Mouse (Mus musculus) heart, embryonic 15.5 days (tissue): ENCODE data around the gene Pkd1l1. TPM values are rescaled to one million over a fixed set of nuclear protein-coding genes. Genes with fewer than 3 reads are reported as not detected.

Experiments used
- ATAC-seq: fragments of 200-750 bp; cut with Nextera tagmentation; replicated peaks from 2 replicates; pipeline ENCODE4 v1.8.0; 2017; ENCODE audit warnings: low read depth, moderate TSS enrichment; ENCODE audit not compliant: insufficient number of reproducible peaks, insufficient read depth, low FRiP score
- H3K27ac ChIP-seq: fragments of 300-500 bp; sonication (generic); 2 replicates; pipeline ENCODE4 v1.5.1; 2015; ENCODE audit warnings: mild to moderate bottlenecking, inconsistent platforms
- H3K27me3 ChIP-seq: fragments of 300-500 bp; sonication (generic); 2 replicates; pipeline ENCODE4 v1.6.1; 2015; ENCODE audit warnings: inconsistent platforms
- H3K36me3 ChIP-seq: fragments of 300-500 bp; sonication (generic); 2 replicates; pipeline ENCODE4 v1.6.1; 2015; ENCODE audit warnings: mild to moderate bottlenecking, inconsistent platforms
- H3K4me1 ChIP-seq: fragments of 300-500 bp; sonication (generic); replicated peaks from 2 replicates; pipeline ENCODE4 v1.6.1; 2015; ENCODE audit warnings: inconsistent platforms
- H3K4me2 ChIP-seq: fragments of 300-500 bp; sonication (generic); 2 replicates; pipeline ENCODE4 v1.6.1; 2015; ENCODE audit warnings: inconsistent platforms, mild to moderate bottlenecking, moderate library complexity
- H3K4me3 ChIP-seq: fragments of 300-500 bp; sonication (generic); 2 replicates; pipeline ENCODE4 v1.5.1; 2015; ENCODE audit warnings: mild to moderate bottlenecking, inconsistent platforms
- H3K9ac ChIP-seq: fragments of 300-500 bp; sonication (generic); 2 replicates; pipeline ENCODE4 v1.6.1; 2015; ENCODE audit warnings: mild to moderate bottlenecking, inconsistent platforms
- H3K9me3 ChIP-seq: fragments of 300-500 bp; sonication (generic); replicated peaks from 2 replicates; pipeline ENCODE4 v1.6.1; 2016; ENCODE audit warnings: inconsistent platforms
- WGBS: fragments of 180-500 bp; shearing (Covaris S2); methylation state at CpG from one replicate; pipeline ENCODE4 v1.1.7; 2015; ENCODE audit warnings: mixed read lengths; 5-methylcytosine and 5-hydroxymethylcytosine counted together
- polyA plus RNA-seq: library from polyadenylated mRNA; unstranded; fragments of >200 nt; fragmentation: Nextera tagmentation; extraction: Ambion mirVana; gene quantifications from 2 replicates; pipeline ENCODE4 v1.2.1, GENCODE M21; 2015

The Pkd1l1 gene
- polyA plus RNA-seq, 1 experiment from 2014 or later, result not detected

- no peak for ATAC-seq
- Histone ChIP-seq H3K4me2 (no peak overlapping the region), H3K4me1 (no peaks in the 10 kb centered on the region), H3K27me3 (no peaks in the 10 kb centered on the region), H3K4me3 (no peak overlapping the region), H3K9ac (no peak overlapping the region), H3K27ac (no peak overlapping the region), H3K36me3 (no peaks in the 10 kb centered on the region), H3K9me3 (no peaks in the 10 kb centered on the region)
- 43% methylated on average over 3 of the region's 3 CpGs for WGBS
Measured at GRCm38 (mm10) chr11:8817376-8817775, 155.7 kb downstream of the Pkd1l1 start.

- 37% methylated on average over 4 of the region's 4 CpGs for WGBS
- Histone ChIP-seq H3K4me3 (no peak overlapping the region), H3K27me3 (no peaks in the 10 kb centered on the region), H3K36me3 (no peaks in the 10 kb centered on the region), H3K4me1 (peaks cover 7% of the 10 kb centered on the region; the same call in 1 of the 2 replicates), H3K4me2 (no peak overlapping the region), H3K9ac (no peak overlapping the region), H3K9me3 (no peaks in the 10 kb centered on the region), H3K27ac (peak overlapping the region; percentile 41; the same call in 1 of the 2 replicates)
- peak; percentile 76 for ATAC-seq
Measured at GRCm38 (mm10) chr11:8814097-8814790, 158.8 kb downstream of the Pkd1l1 start.

DNA sequence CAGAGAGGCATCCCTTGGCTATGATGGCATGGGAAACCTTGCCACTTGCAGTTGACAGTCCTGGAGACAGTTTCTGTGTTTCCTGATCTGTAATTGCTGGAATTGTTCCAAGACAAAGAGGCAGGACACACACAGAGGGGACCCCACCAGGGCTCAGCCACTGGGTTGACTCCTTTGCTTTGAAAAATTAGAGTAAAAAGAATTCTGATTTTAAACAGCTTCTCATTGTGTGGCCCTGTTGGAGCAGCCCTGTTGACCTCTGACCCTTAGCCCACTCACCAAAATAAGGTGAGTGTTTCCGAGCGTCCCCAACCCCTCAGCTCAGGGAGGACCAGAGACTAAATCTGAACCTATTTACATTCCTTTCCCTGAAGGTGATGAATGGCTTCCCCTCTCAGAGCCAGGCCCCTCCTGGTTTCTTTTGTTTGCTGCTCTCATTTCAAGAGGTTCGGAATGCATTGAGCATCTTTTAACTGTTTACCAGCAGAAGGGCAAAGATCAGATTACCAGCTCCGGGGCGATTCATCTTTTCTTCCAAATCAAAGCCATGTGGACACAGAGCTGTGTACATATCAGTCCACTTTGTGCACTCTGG lies 161.5 kb downstream of the Pkd1l1 start:
- no peak for ATAC-seq
- Histone ChIP-seq H3K9me3 (no peaks in the 10 kb centered on the region), H3K27me3 (no peaks in the 10 kb centered on the region), H3K27ac (no peak overlapping the region), H3K4me1 (peaks cover 7% of the 10 kb centered on the region; the same call in 1 of the 2 replicates), H3K4me3 (no peak overlapping the region), H3K4me2 (no peak overlapping the region), H3K36me3 (no peaks in the 10 kb centered on the region), H3K9ac (no peak overlapping the region)
- WGBS, result 37% methylated on average over 5 of the region's 5 CpGs

- no peak for ATAC-seq
Measured at GRCm38 (mm10) chr11:8809644-8810043, 163.4 kb downstream of the Pkd1l1 start.

DNA sequence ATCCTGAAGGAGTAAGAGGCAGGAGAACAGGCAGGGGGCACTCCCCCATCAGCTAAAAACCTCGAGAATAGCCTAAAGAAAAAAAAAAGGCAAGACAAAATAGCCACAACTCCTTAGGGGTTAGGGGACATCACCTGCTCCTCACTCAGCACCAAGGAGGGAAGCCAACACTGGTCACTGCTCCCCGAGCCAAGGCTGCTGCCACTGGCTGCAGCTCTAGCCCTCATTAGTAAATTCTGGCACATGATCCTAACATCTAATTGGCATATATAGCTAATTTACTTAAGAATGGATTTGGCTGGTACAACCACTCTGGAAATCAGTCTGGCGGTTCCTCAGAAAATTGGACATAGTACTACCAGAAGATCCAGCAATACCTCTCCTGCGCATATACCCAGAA lies 166.1 kb downstream of the Pkd1l1 start:
- 76% methylated on average over 4 of the region's 4 CpGs for WGBS
- Histone ChIP-seq H3K36me3 (no peaks in the 10 kb centered on the region), H3K27me3 (no peaks in the 10 kb centered on the region), H3K27ac (no peak overlapping the region), H3K4me3 (no peak overlapping the region), H3K4me2 (no peak overlapping the region), H3K9me3 (no peaks in the 10 kb centered on the region), H3K9ac (no peak overlapping the region), H3K4me1 (peaks cover 7% of the 10 kb centered on the region; the same call in 1 of the 2 replicates)
- ATAC-seq, result no peak

More at GRCm38 (mm10) chr11:8809644-8810043, 163.4 kb downstream of the Pkd1l1 start:
- Histone ChIP-seq H3K4me1 (peaks cover 7% of the 10 kb centered on the region; the same call in 1 of the 2 replicates), H3K4me2 (no peak overlapping the region), H3K27me3 (no peaks in the 10 kb centered on the region), H3K4me3 (no peak overlapping the region), H3K36me3 (no peaks in the 10 kb centered on the region), H3K27ac (0 out of 2 replicates have a peak overlapping the region, but pooled peaks have one; percentile 34), H3K9ac (no peak overlapping the region), H3K9me3 (no peaks in the 10 kb centered on the region)
- 75% methylated on average over 1 of the region's 1 CpGs for WGBS

- no peaks in the 10 kb centered on the region for H3K4me1 ChIP-seq
- no peak overlapping the region for H3K4me3 ChIP-seq
- no peak for ATAC-seq
- H3K9me3 ChIP-seq, result no peaks in the 10 kb centered on the region
- H3K27me3 ChIP-seq, result no peaks in the 10 kb centered on the region
- H3K36me3 ChIP-seq, result no peaks in the 10 kb centered on the region
- no peak overlapping the region for H3K9ac ChIP-seq
- WGBS, result 79% methylated on average over 3 of the region's 3 CpGs
- H3K27ac ChIP-seq, result no peak overlapping the region
- no peak overlapping the region for H3K4me2 ChIP-seq
Measured at GRCm38 (mm10) chr11:8804178-8804577, 168.9 kb downstream of the Pkd1l1 start.

GRCm38 (mm10) chr11:8797486-8797885 lies 175.6 kb downstream of the Pkd1l1 start:
- 50% methylated on average over 5 of the region's 5 CpGs for WGBS
- Histone ChIP-seq H3K27me3 (no peaks in the 10 kb centered on the region), H3K4me3 (no peak overlapping the region), H3K4me2 (no peak overlapping the region), H3K36me3 (no peaks in the 10 kb centered on the region), H3K27ac (no peak overlapping the region), H3K9me3 (no peaks in the 10 kb centered on the region), H3K4me1 (peaks cover 6% of the 10 kb centered on the region; the same call in 1 of the 2 replicates), H3K9ac (no peak overlapping the region)
- ATAC-seq, result no peak

DNA sequence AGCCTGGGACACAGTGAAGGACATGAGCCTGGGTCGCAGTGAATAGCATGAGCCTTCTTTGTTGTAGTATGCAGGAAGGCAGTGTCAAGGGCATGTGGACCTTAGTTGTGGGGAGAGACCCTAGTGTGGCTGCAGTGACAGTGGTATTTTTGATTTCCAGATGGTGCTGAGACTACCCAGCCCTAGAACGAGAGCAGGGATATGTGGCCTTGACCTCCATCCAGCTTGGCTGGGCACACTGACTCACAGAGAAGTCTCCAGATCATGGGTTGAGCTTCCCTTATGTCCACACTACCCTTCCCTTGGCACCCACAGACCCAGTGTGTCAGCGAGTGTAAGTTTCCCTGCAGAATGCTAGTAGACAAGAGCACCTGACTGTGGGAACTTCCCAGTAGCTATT lies 178.0 kb downstream of the Pkd1l1 start:
- no peak for ATAC-seq
- Histone ChIP-seq H3K27me3 (no peaks in the 10 kb centered on the region), H3K4me1 (peaks cover 10% of the 10 kb centered on the region; the same call in 1 of the 2 replicates), H3K36me3 (no peaks in the 10 kb centered on the region), H3K9me3 (no peaks in the 10 kb centered on the region), H3K27ac (no peak overlapping the region), H3K9ac (no peak overlapping the region), H3K4me3 (no peak overlapping the region), H3K4me2 (no peak overlapping the region)
- WGBS, result 70% methylated on average over 3 of the region's 3 CpGs

- Histone ChIP-seq H3K9ac (no peak overlapping the region), H3K36me3 (no peaks in the 10 kb centered on the region), H3K4me3 (no peak overlapping the region), H3K4me2 (no peak overlapping the region), H3K9me3 (no peaks in the 10 kb centered on the region), H3K27ac (no peak overlapping the region), H3K4me1 (peaks cover 10% of the 10 kb centered on the region; the same call in 1 of the 2 replicates), H3K27me3 (no peaks in the 10 kb centered on the region)
- WGBS, result 41% methylated on average over 2 of the region's 2 CpGs
- ATAC-seq, result no peak
Measured at GRCm38 (mm10) chr11:8792146-8792545, 180.9 kb downstream of the Pkd1l1 start.

DNA sequence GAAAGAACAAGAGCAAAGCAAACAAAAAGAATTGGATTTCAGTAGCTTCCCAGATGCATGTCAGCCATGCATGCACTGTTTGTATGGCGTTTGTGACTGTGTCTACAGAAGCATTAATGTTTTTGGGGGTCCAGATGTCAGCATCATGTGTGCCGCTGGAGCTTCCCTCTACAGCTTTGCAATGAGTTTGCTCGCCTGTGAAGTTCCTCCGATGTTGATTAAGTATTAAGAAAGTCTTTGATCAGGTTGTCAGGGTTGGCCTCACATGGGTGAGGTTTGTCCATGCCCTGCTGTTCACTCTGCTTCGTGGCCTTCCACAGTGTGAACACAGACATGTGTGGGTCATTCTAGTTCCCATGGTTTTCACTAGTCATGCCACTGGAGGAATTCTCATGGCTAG lies 183.9 kb downstream of the Pkd1l1 start:
- 79% methylated on average over 5 of the region's 5 CpGs for WGBS
- Histone ChIP-seq H3K4me1 (peaks cover 10% of the 10 kb centered on the region; the same call in 1 of the 2 replicates), H3K9me3 (no peaks in the 10 kb centered on the region), H3K27me3 (no peaks in the 10 kb centered on the region), H3K4me2 (no peak overlapping the region), H3K4me3 (no peak overlapping the region), H3K27ac (peak overlapping the region; percentile 25), H3K36me3 (no peaks in the 10 kb centered on the region), H3K9ac (no peak overlapping the region)
- ATAC-seq, result no peak

DNA sequence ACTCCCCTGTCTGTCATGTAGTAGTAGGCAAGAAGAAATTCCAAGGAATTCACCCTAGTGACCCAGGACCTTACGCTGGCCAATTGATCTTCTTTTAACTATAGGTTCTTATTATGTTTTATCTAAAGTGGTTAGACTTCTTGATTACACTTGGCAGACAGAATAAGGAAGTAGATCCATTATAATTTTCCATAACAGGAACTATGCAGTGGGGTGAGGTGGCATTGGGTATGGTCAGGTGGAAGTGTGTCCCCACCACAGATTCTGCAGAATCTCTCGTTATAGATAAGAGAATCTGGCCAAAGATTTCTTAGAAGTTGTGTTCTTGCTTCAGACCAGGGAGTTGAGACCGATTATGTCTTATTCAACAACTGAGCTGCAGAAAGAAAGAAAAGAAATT lies 185.5 kb downstream of the Pkd1l1 start:
- no peak overlapping the region for H3K27ac ChIP-seq
- H3K4me2 ChIP-seq, result no peak overlapping the region
- no peaks in the 10 kb centered on the region for H3K27me3 ChIP-seq
- WGBS, result 68% methylated on average over 3 of the region's 3 CpGs
- ATAC-seq, result no peak
- no peak overlapping the region for H3K4me3 ChIP-seq
- H3K9me3 ChIP-seq, result no peaks in the 10 kb centered on the region
- H3K4me1 ChIP-seq, result peaks cover 14% of the 10 kb centered on the region
- no peaks in the 10 kb centered on the region for H3K36me3 ChIP-seq
- no peak overlapping the region for H3K9ac ChIP-seq

DNA sequence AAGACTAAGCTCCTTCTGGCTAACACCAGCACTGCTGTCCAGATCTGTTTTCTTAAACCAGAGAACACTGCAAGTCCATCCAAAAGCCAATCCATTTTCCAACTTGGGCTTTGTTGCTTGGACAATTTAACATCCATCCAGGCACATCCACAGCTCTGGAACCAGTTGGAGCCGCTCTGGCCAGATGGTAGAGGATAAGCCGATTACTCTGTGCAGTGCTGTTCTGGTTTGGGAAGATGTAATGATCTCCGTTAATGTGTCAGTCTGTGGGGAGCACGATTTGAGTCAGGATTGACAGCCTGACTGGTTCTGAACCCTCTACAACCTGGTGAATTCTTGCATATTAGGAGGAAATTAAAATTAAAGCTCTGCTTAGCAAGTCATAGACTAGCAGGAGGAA lies 188.7 kb downstream of the Pkd1l1 start:
- 79% methylated on average over 4 of the region's 4 CpGs for WGBS

More for the DNA sequence above, 188.7 kb downstream of the Pkd1l1 start:
- no peak overlapping the region for H3K9ac ChIP-seq
- no peaks in the 10 kb centered on the region for H3K27me3 ChIP-seq
- H3K4me2 ChIP-seq, result no peak overlapping the region
- peaks cover 27% of the 10 kb centered on the region for H3K4me1 ChIP-seq
- ATAC-seq, result no peak
- H3K27ac ChIP-seq, result no peak overlapping the region
- H3K4me3 ChIP-seq, result no peak overlapping the region
- no peaks in the 10 kb centered on the region for H3K36me3 ChIP-seq
- no peaks in the 10 kb centered on the region for H3K9me3 ChIP-seq
